Mouse (Mus musculus) thymus, postnatal 10 days (tissue): ENCODE measurements around the gene Sfr1.

Experiments used
- DNase-seq, 2 experiments: peaks; one replicate each; pipeline ENCODE4 v3.0.0; 2021; ENCODE audit warnings: low spot score in 2 of 2

Sfr1 gene

DNA sequence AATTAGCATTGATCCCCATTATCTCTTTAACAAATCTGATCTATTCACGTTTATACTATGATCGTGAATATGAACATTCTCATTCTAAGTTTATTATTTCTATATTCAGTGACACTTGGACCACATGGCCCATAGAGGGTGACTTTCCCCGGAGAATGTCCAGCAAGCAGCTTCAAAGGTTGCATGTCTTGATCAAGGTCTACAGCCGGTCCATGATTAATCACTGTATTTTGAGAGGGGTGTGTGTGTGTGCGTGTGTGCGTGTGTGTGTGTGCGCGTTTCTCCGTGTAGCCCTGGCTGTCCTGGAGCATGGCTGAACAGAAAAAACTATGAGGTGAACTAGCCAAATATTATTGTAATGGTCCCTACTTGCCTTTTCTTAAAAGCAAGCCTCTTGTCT is 21.0 kb downstream of the Sfr1 start:
- DNase-seq: no peak

- DNase-seq: no peak
Observed at GRCm38 (mm10) chr19:47753921-47754320, 22.4 kb downstream of the Sfr1 start.

DNA sequence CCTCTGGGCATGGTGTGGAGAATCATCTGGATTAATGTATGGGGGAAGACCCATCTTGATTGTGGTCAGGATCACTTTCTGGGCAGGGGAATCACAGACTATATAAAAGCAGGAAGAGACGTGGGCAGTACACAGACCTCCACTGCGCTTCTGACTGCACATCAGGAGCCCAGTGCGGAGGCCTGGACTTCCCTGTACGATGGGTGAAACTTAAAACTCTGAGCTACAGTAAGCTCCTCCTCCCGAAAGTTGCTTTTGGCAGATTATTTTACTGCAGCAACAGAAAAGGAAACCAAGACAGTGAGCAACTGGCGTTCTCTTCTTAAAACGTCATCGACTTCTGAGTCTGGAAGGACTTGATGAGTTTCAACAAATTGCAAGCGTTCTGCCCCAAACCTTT is 23.4 kb downstream of the Sfr1 start:
- DNase-seq: no peak

- DNase-seq: no peak
Observed at GRCm38 (mm10) chr19:47755625-47756024, 24.1 kb downstream of the Sfr1 start.

- no peak for DNase-seq
Observed at GRCm38 (mm10) chr19:47777847-47778246, 46.4 kb downstream of the Sfr1 start.

DNA sequence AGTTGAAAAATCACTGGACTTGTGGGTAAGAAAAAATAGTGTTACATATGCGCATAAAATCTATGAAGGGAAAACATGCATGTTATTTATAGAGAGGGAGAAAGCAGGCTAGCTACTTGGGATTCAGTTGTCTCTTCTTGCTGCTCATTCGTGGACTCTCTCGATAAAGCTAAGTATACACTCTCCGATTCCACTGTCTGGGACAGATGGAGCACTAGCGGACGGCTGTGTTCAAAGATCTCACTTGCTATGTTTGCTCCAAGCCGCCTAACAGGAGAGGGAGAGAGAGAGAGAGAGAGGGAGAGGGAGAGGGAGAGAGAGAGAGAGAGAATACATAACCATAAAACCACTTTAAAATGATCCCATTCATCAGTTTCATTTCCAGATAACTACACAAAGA is 48.7 kb downstream of the Sfr1 start:
- DNase-seq: no peak

DNA sequence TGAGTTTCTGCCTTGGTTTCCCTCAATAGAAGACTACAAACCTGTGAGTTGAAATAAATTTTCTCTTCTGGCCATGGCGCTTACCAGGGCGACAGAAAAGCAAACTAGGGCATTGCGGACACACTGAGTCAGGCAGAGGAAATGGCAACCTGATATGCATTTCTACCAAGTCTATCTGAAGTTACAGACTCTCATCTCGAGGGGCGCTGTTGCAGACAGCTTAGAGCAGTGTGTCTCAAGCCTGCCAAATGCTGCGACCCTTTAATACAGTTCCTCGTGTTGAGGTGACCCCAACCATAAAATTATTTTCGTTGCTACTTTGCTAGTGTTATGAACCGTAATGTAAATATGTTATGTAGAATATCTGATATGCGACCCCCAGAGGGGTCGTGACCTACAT is 49.5 kb downstream of the Sfr1 start:
- no peak for DNase-seq

DNA sequence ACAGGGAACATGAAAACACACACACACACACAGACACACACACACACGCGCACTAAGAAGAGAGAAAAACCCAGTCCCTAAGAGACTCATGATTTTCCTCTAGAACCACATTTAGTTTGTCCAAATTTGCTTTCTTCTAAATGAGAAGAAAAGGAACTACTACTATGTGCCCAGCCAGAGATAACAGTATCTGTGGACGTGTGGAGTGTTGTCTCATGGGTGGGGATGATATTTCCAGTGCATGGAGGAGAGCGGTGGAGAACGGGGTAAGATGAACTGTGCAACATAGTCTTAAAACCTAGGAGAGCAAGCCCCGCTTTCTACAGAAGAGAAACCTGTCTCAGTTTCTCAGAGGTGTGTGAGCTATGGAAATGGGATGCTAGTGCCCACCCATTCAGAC is 52.4 kb downstream of the Sfr1 start:
- no peak for DNase-seq
